Mouse (Mus musculus) embryonic fibroblast, embryonic 13.5 days (primary cell): ENCODE data around the gene Ankrd24. TPM values are rescaled to one million over a fixed set of nuclear protein-coding genes. Genes with fewer than 3 reads are reported as not detected.

Source experiments
- H3K27ac ChIP-seq: 2 replicates; pipeline ENCODE4 v1.5.1; 2012; ENCODE audit warnings: low read length, control low read depth, inconsistent platforms; ENCODE audit not compliant: insufficient read depth
- H3K4me1 ChIP-seq: 2 replicates; pipeline ENCODE4 v1.6.1; 2011; ENCODE audit warnings: low read length; ENCODE audit not compliant: control insufficient read depth, insufficient read depth
- H3K4me3 ChIP-seq: 2 replicates; pipeline ENCODE4 v1.5.1; 2011; ENCODE audit warnings: mild to moderate bottlenecking, control low read depth, low read length; ENCODE audit not compliant: insufficient read depth
- CTCF ChIP-seq: IDR thresholded peaks from 2 replicates; pipeline ENCODE4 v1.5.1; 2011; ENCODE audit warnings: mild to moderate bottlenecking, control low read depth, low read length, moderate library complexity, borderline replicate concordance; ENCODE audit not compliant: insufficient read depth
- POLR2A ChIP-seq: IDR thresholded peaks from 2 replicates; pipeline ENCODE4 v1.6.1; 2011; ENCODE audit warnings: low read depth, mild to moderate bottlenecking, control low read depth, low read length, moderate library complexity
- polyA plus RNA-seq: library from polyadenylated mRNA; stranded (reverse); fragments of >200 nt; gene quantifications from 2 replicates; pipeline ENCODE4 v1.2.4, GENCODE M21; 2011; ENCODE audit warnings: low read depth; ENCODE audit not compliant: missing spikeins, insufficient read length

Gene Ankrd24
- 9.0 and 11.6 TPM in 2 replicates for polyA plus RNA-seq

DNA sequence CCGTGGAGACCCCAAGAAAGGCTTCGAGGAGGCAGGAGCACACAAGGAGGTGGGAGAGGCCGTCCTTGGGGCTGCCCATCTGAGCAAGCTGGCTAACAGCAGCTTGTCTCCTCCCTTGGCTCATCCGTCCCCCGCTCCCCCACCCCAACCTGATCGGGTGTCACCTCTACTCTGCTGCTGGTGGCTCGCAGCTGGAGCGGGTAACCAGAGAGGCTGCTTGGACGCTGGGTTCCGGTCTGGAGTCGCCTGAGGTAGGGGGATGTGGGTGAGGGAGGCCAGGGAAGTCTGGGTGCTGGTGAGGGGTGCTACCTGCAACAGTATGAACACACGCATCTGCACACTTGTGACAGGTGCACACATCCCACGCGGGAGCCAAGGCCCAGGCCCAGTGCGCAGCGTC, at the start of gene Ankrd24:
Ankrd24 (plus strand) TSS at position 151 of the 400 bp plus-strand sequence.
- Histone ChIP-seq H3K4me1 (no peaks in the 10 kb centered on the region), H3K27ac (peak within 1 kb of the TSS; percentile 78), H3K4me3 (peak within 1 kb of the TSS; percentile 61)
- no peak for TF ChIP-seq CTCF
- TF ChIP-seq POLR2A = no peak

DNA sequence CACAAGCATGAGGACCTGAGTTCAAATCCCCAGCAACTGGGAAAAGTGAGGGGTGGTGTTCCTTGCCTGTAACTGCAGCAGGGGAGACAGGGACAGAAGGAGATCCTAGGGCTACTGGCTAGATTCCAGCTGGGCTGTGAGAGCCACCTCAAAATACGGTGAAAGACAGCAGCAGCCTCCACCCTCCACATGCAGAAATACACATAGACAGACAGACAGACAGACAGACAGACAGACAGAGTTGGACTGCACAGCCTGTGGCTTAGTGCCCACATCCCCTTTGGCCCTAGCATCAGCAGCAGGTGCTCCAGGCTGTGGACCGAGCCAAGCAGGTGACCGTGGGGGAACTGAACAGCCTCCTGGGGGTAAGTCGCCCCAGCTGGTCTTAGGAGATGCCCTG, 48.4 kb upstream of the Ankrd24 start:
- H3K4me1 ChIP-seq = no peaks in the 10 kb centered on the region

DNA sequence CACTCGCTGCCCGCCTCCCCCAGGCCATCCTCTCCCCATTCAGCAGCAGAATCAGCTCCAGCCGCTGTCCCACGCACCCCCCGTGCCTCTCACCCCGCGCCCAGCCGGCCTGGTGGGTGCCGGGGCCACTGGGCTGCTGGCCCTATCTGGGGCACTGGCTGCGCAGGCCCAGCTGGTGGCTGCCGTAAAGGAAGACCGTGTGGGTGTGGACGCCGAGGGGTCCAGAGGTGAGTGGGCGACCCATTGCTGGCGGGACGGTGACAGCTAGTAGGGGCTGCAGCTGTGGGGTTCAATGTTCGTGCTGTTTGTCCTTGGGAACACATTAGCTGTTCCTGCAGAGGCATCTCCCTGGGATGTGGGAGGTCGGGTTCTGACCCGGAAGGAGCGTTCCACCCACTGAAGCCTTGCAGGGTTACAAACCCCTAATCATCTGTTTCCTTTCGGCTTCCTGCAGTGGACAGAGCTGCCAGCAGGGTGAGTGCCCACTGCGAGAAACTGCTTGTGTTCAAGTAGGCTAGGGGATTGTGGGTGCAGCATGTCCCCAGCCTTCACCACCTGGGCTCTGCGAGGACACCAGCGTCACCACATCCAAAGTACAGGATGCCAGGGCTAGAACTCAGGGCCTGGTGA, 47.8 kb upstream of the Ankrd24 start:
- Histone ChIP-seq H3K4me1 (no peaks in the 10 kb centered on the region), H3K27ac (no peak overlapping the region), H3K4me3 (no peak overlapping the region)
- TF ChIP-seq POLR2A = no peak

More for the DNA sequence above, 48.4 kb upstream of the Ankrd24 start:
- no peak for TF ChIP-seq POLR2A
- TF ChIP-seq CTCF = no peak
- Histone ChIP-seq H3K27ac (no peak overlapping the region), H3K4me3 (no peak overlapping the region)

DNA sequence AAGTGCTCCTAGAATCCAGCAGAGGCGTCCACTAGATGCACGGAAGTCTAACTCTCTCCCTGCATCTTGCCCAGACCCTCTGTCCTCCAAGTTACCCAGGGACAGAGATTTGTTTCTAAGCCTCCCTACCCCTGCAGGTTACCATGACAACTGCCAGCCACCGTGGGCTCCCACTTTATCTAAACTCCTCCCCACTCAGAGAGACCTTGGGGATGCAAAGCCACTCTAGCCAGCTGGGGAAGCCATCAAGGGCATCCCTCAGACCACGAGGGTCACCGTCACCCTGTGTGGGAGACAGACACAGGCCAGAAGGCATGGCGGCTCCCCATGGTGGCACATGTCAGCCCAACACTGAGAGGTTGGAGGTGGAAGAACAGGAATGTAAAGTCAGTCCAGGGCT, 45.0 kb upstream of the Ankrd24 start:
- Histone ChIP-seq H3K4me3 (no peak overlapping the region), H3K4me1 (no peaks in the 10 kb centered on the region), H3K27ac (no peak overlapping the region)
- TF ChIP-seq CTCF (no peak), POLR2A (no peak)

DNA sequence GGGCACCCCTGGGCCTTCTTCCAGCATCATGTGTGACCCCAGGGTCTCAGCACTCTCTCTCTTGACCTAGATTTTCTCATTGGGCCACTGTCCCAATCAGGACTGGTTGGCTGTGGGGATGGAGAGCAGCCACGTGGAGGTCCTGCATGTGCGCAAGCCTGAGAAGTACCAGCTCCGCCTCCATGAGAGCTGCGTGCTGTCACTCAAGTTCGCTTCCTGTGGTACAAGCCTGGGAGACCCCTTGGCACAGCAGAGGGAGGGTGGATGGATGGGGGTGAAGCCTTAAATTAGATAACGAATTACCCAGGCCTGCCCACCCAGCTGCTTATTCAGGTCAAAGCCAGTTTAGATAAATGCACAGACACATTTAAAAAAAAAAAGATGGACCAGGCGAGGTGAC, 39.6 kb upstream of the Ankrd24 start:
- no peak for TF ChIP-seq CTCF
- no peak for TF ChIP-seq POLR2A

DNA sequence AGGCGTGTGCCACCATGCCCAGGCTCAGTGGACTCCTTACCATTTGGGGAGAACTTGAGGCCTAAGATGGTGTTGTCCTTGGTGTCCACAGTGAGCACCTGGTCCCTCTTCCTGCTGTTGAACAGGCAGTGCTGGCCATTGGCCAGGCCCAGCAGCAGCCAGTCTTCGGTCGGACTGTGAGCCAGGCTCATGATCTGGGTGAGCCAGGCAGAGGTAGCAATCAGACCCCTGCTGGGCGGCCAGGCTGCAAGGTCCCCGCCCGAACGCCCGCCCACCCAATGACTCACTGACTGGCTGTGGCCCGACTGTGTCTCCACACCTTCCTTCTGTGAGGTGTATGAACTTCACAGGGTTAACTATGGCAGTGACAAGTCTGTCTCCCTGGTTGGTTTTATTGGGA, 36.5 kb upstream of the Ankrd24 start:
- no peak for TF ChIP-seq CTCF
- TF ChIP-seq POLR2A = no peak
- Histone ChIP-seq H3K27ac (no peak overlapping the region), H3K4me1 (peaks cover 6% of the 10 kb centered on the region), H3K4me3 (no peak overlapping the region)

More for the DNA sequence above, 39.6 kb upstream of the Ankrd24 start:
- Histone ChIP-seq H3K27ac (no peak overlapping the region), H3K4me1 (no peaks in the 10 kb centered on the region), H3K4me3 (no peak overlapping the region)

DNA sequence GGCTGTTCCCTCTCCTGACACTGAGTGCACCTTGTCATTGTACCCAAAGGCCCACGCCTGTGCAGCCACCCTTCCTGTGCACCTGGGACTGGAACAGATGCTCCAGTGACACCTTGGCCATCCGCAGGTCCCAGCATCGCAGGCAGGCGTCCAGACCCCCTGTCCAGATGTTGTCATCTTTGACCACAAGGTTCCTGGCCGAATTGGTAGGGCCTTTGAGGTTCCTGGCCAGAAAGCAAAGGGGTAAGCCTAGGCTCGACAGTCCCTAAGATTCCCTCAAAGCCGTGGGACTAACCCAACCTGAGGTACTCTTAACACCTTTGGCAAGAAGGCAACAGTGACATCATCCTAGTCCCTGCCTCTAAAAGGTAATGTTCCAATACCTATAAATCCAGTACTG, 35.7 kb upstream of the Ankrd24 start:
- no peak overlapping the region for H3K27ac ChIP-seq
- no peak overlapping the region for H3K4me3 ChIP-seq
- H3K4me1 ChIP-seq = peaks cover 6% of the 10 kb centered on the region
- TF ChIP-seq POLR2A (no peak), CTCF (no peak)

DNA sequence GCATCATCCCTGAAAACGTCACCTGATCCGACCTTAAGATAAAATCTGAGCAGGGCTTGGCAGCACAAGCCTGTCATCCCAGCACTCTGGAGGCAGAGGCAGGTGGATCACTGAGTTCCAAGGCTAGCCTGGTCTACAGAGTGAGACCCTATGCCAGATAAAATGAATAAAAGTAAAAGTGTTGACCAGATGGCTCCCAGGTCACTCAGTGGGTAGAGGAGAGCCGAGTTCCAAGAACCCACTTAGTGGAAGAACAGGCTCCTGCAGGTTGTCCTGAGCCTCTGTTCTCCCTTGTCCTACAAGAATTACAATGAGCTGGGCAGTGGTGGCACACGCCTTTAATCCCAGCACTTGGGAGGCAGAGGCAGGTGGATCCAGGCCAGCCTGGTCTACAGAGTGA, 35.1 kb upstream of the Ankrd24 start:
- peaks cover 6% of the 10 kb centered on the region for H3K4me1 ChIP-seq
- no peak overlapping the region for H3K4me3 ChIP-seq
- no peak for TF ChIP-seq CTCF
- TF ChIP-seq POLR2A = no peak
- no peak overlapping the region for H3K27ac ChIP-seq

DNA sequence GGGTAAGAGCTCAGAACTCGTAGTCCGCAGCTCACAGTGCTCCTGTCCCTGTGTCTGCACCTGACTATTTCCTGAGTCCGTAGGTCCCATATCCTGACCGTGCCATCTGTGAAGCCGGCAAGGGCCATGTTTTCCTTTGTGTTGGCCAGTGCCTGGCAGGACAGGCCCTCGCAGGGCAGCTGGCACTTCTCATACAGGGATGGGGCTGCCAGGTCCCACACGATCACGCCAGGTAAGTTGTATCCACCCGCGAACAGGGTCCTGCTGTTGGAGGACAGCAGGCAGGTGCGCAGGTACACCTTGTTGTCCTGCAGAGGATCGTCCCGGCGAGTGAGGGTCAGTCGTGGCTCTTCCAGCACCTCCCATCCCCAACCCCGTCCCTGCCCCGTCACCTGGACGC, 34.4 kb upstream of the Ankrd24 start:
- Histone ChIP-seq H3K4me3 (no peak overlapping the region), H3K4me1 (peaks cover 6% of the 10 kb centered on the region), H3K27ac (no peak overlapping the region)
- TF ChIP-seq POLR2A (no peak), CTCF (no peak)

DNA sequence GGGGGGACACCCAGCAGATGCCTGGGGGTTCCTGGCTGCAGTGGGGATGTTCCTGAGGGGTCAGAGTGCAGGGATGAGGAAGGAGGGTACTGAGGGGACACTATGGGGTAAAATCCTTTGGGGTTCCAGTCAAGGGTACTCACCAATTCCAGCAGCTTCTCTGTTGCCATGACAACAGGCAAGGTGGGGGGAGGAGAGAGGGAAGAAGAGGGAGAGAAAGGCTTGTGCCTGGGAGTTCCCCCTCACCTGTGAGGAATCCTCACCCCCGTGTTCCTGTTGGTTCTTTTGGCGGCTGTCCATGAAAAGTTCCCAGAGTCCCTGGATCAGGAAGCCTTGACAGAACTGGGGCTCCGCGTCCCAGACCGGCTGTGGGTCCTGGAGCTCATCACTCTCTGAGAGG, 32.7 kb upstream of the Ankrd24 start:
- H3K4me1 ChIP-seq = peaks cover 6% of the 10 kb centered on the region
- H3K4me3 ChIP-seq = no peak overlapping the region
- no peak for TF ChIP-seq POLR2A
- no peak for TF ChIP-seq CTCF
- peak overlapping the region; percentile 60; the same call in 1 of the 2 replicates for H3K27ac ChIP-seq

DNA sequence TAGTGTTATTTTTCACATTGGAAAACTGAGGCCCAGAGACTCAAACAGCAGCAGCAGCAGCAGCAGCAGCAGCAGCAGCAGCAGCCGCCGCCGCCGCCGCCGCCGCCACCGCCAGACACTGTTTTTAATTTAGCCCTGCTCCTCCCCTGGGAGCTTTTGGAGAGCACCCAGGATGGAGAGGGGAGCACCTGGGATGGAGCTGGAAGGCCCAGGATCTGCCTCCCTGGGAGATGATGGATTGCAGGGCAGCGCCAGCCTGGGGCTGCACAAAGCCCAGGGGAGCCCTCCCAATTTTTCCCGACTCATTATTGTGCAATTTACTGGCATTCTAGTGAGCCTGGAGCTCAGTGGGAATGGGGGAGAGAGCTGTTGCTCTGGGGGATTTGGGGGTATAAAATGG, 31.7 kb upstream of the Ankrd24 start:
- TF ChIP-seq CTCF (no peak), POLR2A (no peak)
- peaks cover 6% of the 10 kb centered on the region for H3K4me1 ChIP-seq
- no peak overlapping the region for H3K4me3 ChIP-seq
- H3K27ac ChIP-seq = peak overlapping the region; percentile 60
